Mouse (Mus musculus): ENCODE measurements around the gene Ehbp1l1.

- TF ChIP-seq GATA1 (IDR thresholded peaks at IDR 0.05; ENCODE audit: borderline replicate concordance, low read length) (no peak), FLI1 (IDR thresholded peaks at IDR 0.05; ENCODE audit: low read length) (no peak)
Measured at GRCm38 (mm10) chr19:5756991-5757636, 31.0 kb upstream of the Ehbp1l1 start.
